Mouse (Mus musculus): ENCODE data around the gene Tnip3. TPM values are rescaled to one million over a fixed set of nuclear protein-coding genes. Genes with fewer than 3 reads are reported as not detected.

Tnip3 gene
- polyA plus RNA-seq, 1 experiment from 2014 or later = 0.58 TPM

GRCm38 (mm10) chr6:65533687-65534086 is 8.6 kb downstream of the Tnip3 start:
- Histone ChIP-seq H3K4me1 (ENCODE audit: control insufficient read depth in 2 of 2, insufficient read depth in 2 of 2, low read length in 2 of 2) (0 out of 4 replicates have a peak, but pooled peaks cover 0 to 4% of the 10 kb centered on the region in 2 experiments), H3K36me3 (ENCODE audit: control insufficient read depth, insufficient read depth, low read length) (no peaks in the 10 kb centered on the region), H3K9ac (ENCODE audit: low read length) (no peak overlapping the region), H3K4me3 (ENCODE audit: control insufficient read depth in 1 of 2, insufficient read depth in 1 of 2, low read depth in 1 of 2, low read length in 2 of 2) (no peak overlapping the region), H3K4me2 (ENCODE audit: low read length) (no peak overlapping the region), H3K9me3 (ENCODE audit: control insufficient read depth, low read length) (no peaks in the 10 kb centered on the region), H3K27me3 (ENCODE audit: control insufficient read depth, insufficient read depth, low read length) (no peaks in the 10 kb centered on the region), H3K27ac (replicated peaks in 1 of 2; ENCODE audit: control insufficient read depth in 1 of 2, insufficient read depth in 1 of 2, low read depth in 2 of 2, low read length in 2 of 2) (no peak overlapping the region)
- ATAC-seq (ENCODE audit: insufficient number of reproducible peaks, insufficient read depth, low FRiP score, low read depth) = no peak
- 85% methylated on average over 1 of the region's 1 CpGs for WGBS

- no peak overlapping the region for H3K4me2 ChIP-seq (ENCODE audit: low read length)
- H3K4me1 ChIP-seq (ENCODE audit: control insufficient read depth in 2 of 2, insufficient read depth in 2 of 2, low read length in 2 of 2) = 0 out of 4 replicates have a peak, but pooled peaks cover 0 to 4% of the 10 kb centered on the region in 2 experiments
- H3K4me3 ChIP-seq (ENCODE audit: control insufficient read depth in 1 of 2, insufficient read depth in 1 of 2, low read depth in 1 of 2, low read length in 2 of 2) = no peak overlapping the region
- no peak overlapping the region for H3K27ac ChIP-seq (replicated peaks in 1 of 2; ENCODE audit: control insufficient read depth in 1 of 2, insufficient read depth in 1 of 2, low read depth in 2 of 2, low read length in 2 of 2)
- H3K9ac ChIP-seq (ENCODE audit: low read length) = no peak overlapping the region
- 80% methylated on average over 5 of the region's 5 CpGs for WGBS
- no peaks in the 10 kb centered on the region for H3K9me3 ChIP-seq (ENCODE audit: control insufficient read depth, low read length)
- H3K27me3 ChIP-seq (ENCODE audit: control insufficient read depth, insufficient read depth, low read length) = no peaks in the 10 kb centered on the region
- no peaks in the 10 kb centered on the region for H3K36me3 ChIP-seq (ENCODE audit: control insufficient read depth, insufficient read depth, low read length)
- no peak for ATAC-seq (ENCODE audit: insufficient number of reproducible peaks, insufficient read depth, low FRiP score, low read depth)
These were observed 12.3 kb downstream of the Tnip3 start for GRCm38 (mm10) chr6:65537327-65537884.

GRCm38 (mm10) chr6:65538022-65538652 is 13.0 kb downstream of the Tnip3 start:
- 0 out of 4 replicates have a peak, but pooled peaks cover 0 to 4% of the 10 kb centered on the region in 2 experiments for H3K4me1 ChIP-seq (ENCODE audit: control insufficient read depth in 2 of 2, insufficient read depth in 2 of 2, low read length in 2 of 2)
- no peaks in the 10 kb centered on the region for H3K9me3 ChIP-seq (ENCODE audit: control insufficient read depth, low read length)
- no peak overlapping the region for H3K4me3 ChIP-seq (ENCODE audit: control insufficient read depth in 1 of 2, insufficient read depth in 1 of 2, low read depth in 1 of 2, low read length in 2 of 2)
- ATAC-seq (ENCODE audit: insufficient number of reproducible peaks, insufficient read depth, low FRiP score, low read depth) = no peak
- no peaks in the 10 kb centered on the region for H3K27me3 ChIP-seq (ENCODE audit: control insufficient read depth, insufficient read depth, low read length)
- no peak overlapping the region for H3K27ac ChIP-seq (replicated peaks in 1 of 2; ENCODE audit: control insufficient read depth in 1 of 2, insufficient read depth in 1 of 2, low read depth in 2 of 2, low read length in 2 of 2)
- H3K36me3 ChIP-seq (ENCODE audit: control insufficient read depth, insufficient read depth, low read length) = no peaks in the 10 kb centered on the region
- H3K4me2 ChIP-seq (ENCODE audit: low read length) = no peak overlapping the region
- 50% methylated on average over 9 of the region's 9 CpGs for WGBS
- no peak overlapping the region for H3K9ac ChIP-seq (ENCODE audit: low read length)

GRCm38 (mm10) chr6:65538921-65539320 is 13.8 kb downstream of the Tnip3 start:
- H3K9ac ChIP-seq (ENCODE audit: low read length) = no peak overlapping the region
- no peaks in the 10 kb centered on the region for H3K36me3 ChIP-seq (ENCODE audit: control insufficient read depth, insufficient read depth, low read length)
- H3K4me1 ChIP-seq (ENCODE audit: control insufficient read depth in 2 of 2, insufficient read depth in 2 of 2, low read length in 2 of 2) = 0 out of 4 replicates have a peak, but pooled peaks cover 0 to 4% of the 10 kb centered on the region in 2 experiments
- H3K4me2 ChIP-seq (ENCODE audit: low read length) = no peak overlapping the region
- WGBS = 66% methylated on average over 3 of the region's 3 CpGs
- H3K4me3 ChIP-seq (ENCODE audit: control insufficient read depth in 1 of 2, insufficient read depth in 1 of 2, low read depth in 1 of 2, low read length in 2 of 2) = no peak overlapping the region
- no peak for ATAC-seq (ENCODE audit: insufficient number of reproducible peaks, insufficient read depth, low FRiP score, low read depth)
- no peak overlapping the region for H3K27ac ChIP-seq (replicated peaks in 1 of 2; ENCODE audit: control insufficient read depth in 1 of 2, insufficient read depth in 1 of 2, low read depth in 2 of 2, low read length in 2 of 2)
- no peaks in the 10 kb centered on the region for H3K9me3 ChIP-seq (ENCODE audit: control insufficient read depth, low read length)
- H3K27me3 ChIP-seq (ENCODE audit: control insufficient read depth, insufficient read depth, low read length) = no peaks in the 10 kb centered on the region

- ATAC-seq (ENCODE audit: insufficient number of reproducible peaks, insufficient read depth, low FRiP score, low read depth) = no peak
- Histone ChIP-seq H3K36me3 (ENCODE audit: control insufficient read depth, insufficient read depth, low read length) (no peaks in the 10 kb centered on the region), H3K4me3 (ENCODE audit: control insufficient read depth in 1 of 2, insufficient read depth in 1 of 2, low read depth in 1 of 2, low read length in 2 of 2) (no peak overlapping the region), H3K9ac (ENCODE audit: low read length) (no peak overlapping the region), H3K27me3 (ENCODE audit: control insufficient read depth, insufficient read depth, low read length) (no peaks in the 10 kb centered on the region), H3K4me2 (ENCODE audit: low read length) (no peak overlapping the region), H3K27ac (replicated peaks in 1 of 2; ENCODE audit: control insufficient read depth in 1 of 2, insufficient read depth in 1 of 2, low read depth in 2 of 2, low read length in 2 of 2) (no peak overlapping the region), H3K9me3 (ENCODE audit: control insufficient read depth, low read length) (no peaks in the 10 kb centered on the region), H3K4me1 (ENCODE audit: control insufficient read depth in 2 of 2, insufficient read depth in 2 of 2, low read length in 2 of 2) (0 out of 4 replicates have a peak, but pooled peaks cover 0 to 4% of the 10 kb centered on the region in 2 experiments)
- WGBS = 74% methylated on average over 2 of the region's 2 CpGs
These were observed 15.0 kb downstream of the Tnip3 start for GRCm38 (mm10) chr6:65540138-65540537.

GRCm38 (mm10) chr6:65541094-65541493 is 16.0 kb downstream of the Tnip3 start:
- H3K4me3 ChIP-seq (ENCODE audit: control insufficient read depth in 1 of 2, insufficient read depth in 1 of 2, low read depth in 1 of 2, low read length in 2 of 2) = no peak overlapping the region
- H3K36me3 ChIP-seq (ENCODE audit: control insufficient read depth, insufficient read depth, low read length) = no peaks in the 10 kb centered on the region
- H3K9ac ChIP-seq (ENCODE audit: low read length) = no peak overlapping the region
- WGBS = 53% methylated on average over 3 of the region's 3 CpGs
- no peak for ATAC-seq (ENCODE audit: insufficient number of reproducible peaks, insufficient read depth, low FRiP score, low read depth)
- 0 out of 4 replicates have a peak, but pooled peaks cover 0 to 4% of the 10 kb centered on the region in 2 experiments for H3K4me1 ChIP-seq (ENCODE audit: control insufficient read depth in 2 of 2, insufficient read depth in 2 of 2, low read length in 2 of 2)
- H3K27ac ChIP-seq (replicated peaks in 1 of 2; ENCODE audit: control insufficient read depth in 1 of 2, insufficient read depth in 1 of 2, low read depth in 2 of 2, low read length in 2 of 2) = no peak overlapping the region
- H3K4me2 ChIP-seq (ENCODE audit: low read length) = no peak overlapping the region
- no peaks in the 10 kb centered on the region for H3K9me3 ChIP-seq (ENCODE audit: control insufficient read depth, low read length)
- no peaks in the 10 kb centered on the region for H3K27me3 ChIP-seq (ENCODE audit: control insufficient read depth, insufficient read depth, low read length)

- H3K27ac ChIP-seq (replicated peaks in 1 of 2; ENCODE audit: control insufficient read depth in 1 of 2, insufficient read depth in 1 of 2, low read depth in 2 of 2, low read length in 2 of 2) = no peak overlapping the region
- no peaks in the 10 kb centered on the region for H3K9me3 ChIP-seq (ENCODE audit: control insufficient read depth, low read length)
- H3K36me3 ChIP-seq (ENCODE audit: control insufficient read depth, insufficient read depth, low read length) = no peaks in the 10 kb centered on the region
- no peak for ATAC-seq (ENCODE audit: insufficient number of reproducible peaks, insufficient read depth, low FRiP score, low read depth)
- no peak overlapping the region for H3K4me3 ChIP-seq (ENCODE audit: control insufficient read depth in 1 of 2, insufficient read depth in 1 of 2, low read depth in 1 of 2, low read length in 2 of 2)
- H3K27me3 ChIP-seq (ENCODE audit: control insufficient read depth, insufficient read depth, low read length) = no peaks in the 10 kb centered on the region
- H3K9ac ChIP-seq (ENCODE audit: low read length) = no peak overlapping the region
- H3K4me2 ChIP-seq (ENCODE audit: low read length) = no peak overlapping the region
- 55% methylated on average over 3 of the region's 3 CpGs for WGBS
- 0 out of 4 replicates have a peak, but pooled peaks cover 0 to 4% of the 10 kb centered on the region in 2 experiments for H3K4me1 ChIP-seq (ENCODE audit: control insufficient read depth in 2 of 2, insufficient read depth in 2 of 2, low read length in 2 of 2)
These were observed 17.3 kb downstream of the Tnip3 start for GRCm38 (mm10) chr6:65542391-65542790.
